Mouse (Mus musculus): Measurements from ENCODE around the gene Flt3. TPM values are rescaled to one million over a fixed set of nuclear protein-coding genes. Genes with fewer than 3 reads are reported as not detected.

The Flt3 gene
- polyA plus RNA-seq, 1 experiment from 2014 or later, result 0.05 TPM

Small RNA genes lying within 50 kb of the gene (microRNA-seq; reads per million reads assigned to microRNA genes)
- not detected for gene Mir7k

Other genes with a start within 250 kb of the Flt3 start
- gene Gsx1, start 211.8 kb downstream of the Flt3 start, polyA plus RNA-seq (2016; fragmentation: Nextera tagmentation; extraction: Ambion mirVana), result not detected in 2 replicates
- gene Pdx1, start 130.5 kb downstream of the Flt3 start, polyA plus RNA-seq (2016; fragmentation: Nextera tagmentation; extraction: Ambion mirVana), result not detected in 2 replicates
- 0.06 and 0.16 TPM in 2 replicates for gene Cdx2, start 93.2 kb downstream of the Flt3 start, polyA plus RNA-seq (2016; fragmentation: Nextera tagmentation; extraction: Ambion mirVana)
- not detected in 2 replicates for gene Urad, start 78.0 kb downstream of the Flt3 start, polyA plus RNA-seq (2016; fragmentation: Nextera tagmentation; extraction: Ambion mirVana)
- gene Pan3, start 29.7 kb upstream of the Flt3 start, polyA plus RNA-seq (2016; fragmentation: Nextera tagmentation; extraction: Ambion mirVana), result 46.9 and 47.8 TPM in 2 replicates

Measured in limb, embryonic 10.5 days (tissue).